Mouse (Mus musculus) brain, embryonic 18.5 days (tissue): ENCODE data around the gene Lad1.

ENCODE experiments used
- DNase-seq: peaks from one replicate; pipeline ENCODE4 v3.0.0-alpha.2; 2012; ENCODE audit warnings: low read depth, low spot score

Lad1 gene

DNA sequence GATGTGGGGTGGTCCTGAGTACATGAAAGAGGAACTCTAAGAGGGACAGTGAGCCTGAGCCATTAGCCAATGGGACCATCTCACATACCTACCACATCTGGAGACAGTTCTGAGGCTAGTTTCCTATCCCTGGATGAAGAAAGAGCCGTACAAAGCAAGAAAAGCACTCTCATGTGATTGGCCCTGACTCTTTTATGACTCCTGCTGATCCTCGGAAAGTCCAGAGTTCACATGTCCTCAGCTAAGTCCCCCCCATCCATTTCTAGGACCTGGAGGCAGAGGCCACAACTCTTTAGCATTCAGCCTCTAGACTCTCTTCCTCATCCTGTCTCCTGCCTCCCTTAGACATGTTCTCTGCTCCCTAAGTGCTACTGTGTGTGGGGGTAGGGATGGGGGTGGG is 58.9 kb downstream of the Lad1 start:
- no peak for DNase-seq

DNA sequence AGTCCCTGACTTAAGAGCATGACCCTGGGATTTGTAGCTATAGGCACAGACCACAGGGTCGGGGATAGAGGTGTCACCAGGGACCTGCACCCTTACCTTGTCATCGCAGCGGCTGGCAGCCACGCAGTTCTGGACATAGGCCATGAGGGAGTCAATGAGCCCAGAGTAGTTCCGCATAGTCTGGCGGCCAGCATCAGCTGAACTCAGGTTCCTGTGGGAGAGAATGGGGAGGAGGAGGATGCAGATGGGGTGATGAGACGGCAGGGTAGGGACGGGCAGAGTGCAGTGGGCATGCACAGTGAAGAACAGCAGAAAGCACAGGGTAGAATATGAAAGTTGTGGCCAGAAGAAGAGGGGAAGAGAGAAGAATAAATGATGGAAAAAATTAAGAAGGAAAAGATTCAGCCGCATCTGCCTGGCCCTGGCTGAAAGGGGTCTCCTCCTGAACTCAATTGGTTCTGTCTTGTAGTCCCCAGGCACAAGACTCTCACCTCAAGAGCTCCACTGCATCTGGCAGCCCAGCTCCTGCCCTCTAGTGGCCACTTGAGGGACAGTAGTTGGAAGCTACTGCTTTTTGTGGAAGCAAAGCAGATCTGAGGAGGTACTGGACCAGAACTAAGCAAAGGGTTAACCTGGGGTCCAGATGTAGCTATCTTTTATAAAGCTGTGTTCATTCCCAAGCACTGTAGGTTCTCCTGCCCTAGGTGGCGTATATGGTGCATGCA is 64.1 kb downstream of the Lad1 start:
- no peak for DNase-seq
